ENCODE assay signal across 8 mouse cellular contexts in genomic region chr1:78008811-78009410, GRCm38 (mm10).
DNase-seq lines count a peak whose midpoint lies in the region; ATAC-seq and TF ChIP-seq lines count a peak whose summit lies in the region.

No protein-coding gene starts in this region.

- no peak for ATAC-seq in midbrain, embryonic 16.5 days
- peak; percentile 64; the same call in 1 of the 2 replicates for ATAC-seq in embryonic facial prominence, embryonic 13.5 days (ENCODE audit: insufficient number of reproducible peaks, insufficient read depth, low FRiP score, low TSS enrichment, low read depth)
- ATAC-seq in liver, embryonic 14.5 days (ENCODE audit: insufficient read depth) = no peak

- H3K27me3 ChIP-seq in midbrain, embryonic 10.5 days (ENCODE audit: low read depth, poor library complexity, severe bottlenecking) = peaks cover 30% of the 10 kb centered on the region
- H3K27me3 ChIP-seq in midbrain, embryonic 16.5 days (ENCODE audit: control insufficient read depth, insufficient read depth, low read depth, low read length) = no peaks in the 10 kb centered on the region
- no peaks in the 10 kb centered on the region; the same call in none of the 2 replicates for H3K27me3 ChIP-seq in embryonic facial prominence, embryonic 13.5 days
- no peaks in the 10 kb centered on the region for H3K27me3 ChIP-seq in liver, embryonic 14.5 days (ENCODE audit: control insufficient read depth, insufficient read depth, low read length)

- 48% methylated on average over 16 of the region's 16 CpGs for WGBS in midbrain, embryonic 10.5 days
- WGBS in midbrain, embryonic 16.5 days = 32% methylated on average over 16 of the region's 16 CpGs
- whole genome bisulfite sequencing in embryonic facial prominence, embryonic 13.5 days = 18% methylated on average over 16 of the region's 16 CpGs
- WGBS in liver, embryonic 14.5 days (ENCODE audit: insufficient replicate concordance) = 31% methylated on average over 16 of the region's 16 CpGs

- H3K27ac ChIP-seq in midbrain, embryonic 10.5 days (replicated peaks) = no peak overlapping the region
- H3K27ac ChIP-seq in midbrain, embryonic 16.5 days (ENCODE audit: low read length) = no peak overlapping the region
- peak overlapping the region; percentile 72 for H3K27ac ChIP-seq in embryonic facial prominence, embryonic 13.5 days
- no peak overlapping the region for H3K27ac ChIP-seq in liver, embryonic 14.5 days

- H3K4me1 ChIP-seq in midbrain, embryonic 10.5 days = peaks cover 12% of the 10 kb centered on the region
- peaks cover 2% of the 10 kb centered on the region; the same call in 1 of the 2 replicates for H3K4me1 ChIP-seq in midbrain, embryonic 16.5 days (ENCODE audit: control insufficient read depth, insufficient read depth, low read length)
- H3K4me1 ChIP-seq in embryonic facial prominence, embryonic 13.5 days = peaks cover 49% of the 10 kb centered on the region
- no peaks in the 10 kb centered on the region for H3K4me1 ChIP-seq in liver, embryonic 14.5 days (replicated peaks; ENCODE audit: control insufficient read depth in 2 of 2, insufficient read depth in 2 of 2, low read length in 1 of 2)

- TF ChIP-seq EP300 in liver, embryonic 14.5 days (IDR thresholded peaks at IDR 0.05; ENCODE audit: low read depth) = no peak

- peak; percentile 39; the same call in 1 of the 2 replicates for TF ChIP-seq CTCF in liver, embryonic 14.5 days (IDR thresholded peaks at IDR 0.05; ENCODE audit: low read depth)

- H3K36me3 ChIP-seq in midbrain, embryonic 10.5 days = no peaks in the 10 kb centered on the region
- no peaks in the 10 kb centered on the region for H3K36me3 ChIP-seq in midbrain, embryonic 16.5 days (ENCODE audit: control insufficient read depth, insufficient read depth, low read length)
- no peaks in the 10 kb centered on the region for H3K36me3 ChIP-seq in embryonic facial prominence, embryonic 13.5 days
- H3K36me3 ChIP-seq in liver, embryonic 14.5 days (replicated peaks; ENCODE audit: control insufficient read depth, insufficient read depth, low read depth) = no peaks in the 10 kb centered on the region

- no peaks in the 10 kb centered on the region for H3K9me3 ChIP-seq in midbrain, embryonic 10.5 days (replicated peaks)
- no peaks in the 10 kb centered on the region for H3K9me3 ChIP-seq in midbrain, embryonic 16.5 days (replicated peaks; ENCODE audit: control insufficient read depth, low read length, poor library complexity, severe bottlenecking)
- H3K9me3 ChIP-seq in embryonic facial prominence, embryonic 13.5 days = no peaks in the 10 kb centered on the region
- H3K9me3 ChIP-seq in liver, embryonic 14.5 days (ENCODE audit: control insufficient read depth, low read length) = no peaks in the 10 kb centered on the region

- DNase-seq in cerebellum, postnatal 10 days = peak; percentile 30 to 52
- no peak for DNase-seq in cerebellum, adult 8-10 months
- peak; percentile 53 for DNase-seq in midbrain, embryonic 10.5 days (ENCODE audit: low spot score)
- no peak for DNase-seq in liver, embryonic 14.5 days (ENCODE audit: low read depth in 3 of 3, low spot score in 3 of 3)
- peak; percentile 6 for DNase-seq in yolk sac, embryonic 10.5 days (ENCODE audit: low spot score)
- no peak for DNase-seq in spleen, postnatal 14 days (ENCODE audit: low spot score in 2 of 2)

- no peak overlapping the region for H3K4me3 ChIP-seq in midbrain, embryonic 10.5 days
- H3K4me3 ChIP-seq in midbrain, embryonic 16.5 days (ENCODE audit: low read depth, low read length) = no peak overlapping the region
- no peak overlapping the region for H3K4me3 ChIP-seq in embryonic facial prominence, embryonic 13.5 days
- H3K4me3 ChIP-seq in liver, embryonic 14.5 days (ENCODE audit: insufficient read depth in 1 of 2, low read depth in 2 of 2, low read length in 2 of 2) = no peak overlapping the region

- H3K9ac ChIP-seq in midbrain, embryonic 16.5 days (ENCODE audit: low read depth, low read length) = no peak overlapping the region
- no peak overlapping the region for H3K9ac ChIP-seq in embryonic facial prominence, embryonic 13.5 days
- H3K9ac ChIP-seq in liver, embryonic 14.5 days (replicated peaks) = no peak overlapping the region

- no peak overlapping the region for H3K4me2 ChIP-seq in midbrain, embryonic 16.5 days (ENCODE audit: low read length)
- H3K4me2 ChIP-seq in embryonic facial prominence, embryonic 13.5 days = peak overlapping the region; percentile 42
- no peak overlapping the region for H3K4me2 ChIP-seq in liver, embryonic 14.5 days (ENCODE audit: low read depth)

Comparison
In these comparisons a context has a peak if more than half of its experiments do, and no peak if none do; other contexts are left out.
1. DNase-seq: peak in cerebellum, postnatal 10 days (2 of 2), midbrain, embryonic 10.5 days (single experiment) and yolk sac, embryonic 10.5 days (single experiment); none in cerebellum, adult 8-10 months (single experiment), liver, embryonic 14.5 days (0 of 3) and spleen, postnatal 14 days (0 of 2).